Mouse (Mus musculus) CH12.LX (cell line): ENCODE results near the gene Gtf3c5.

Source experiments
- CTCF ChIP-seq, 2 experiments: IDR thresholded peaks in 1 of 2; conservative IDR thresholded peaks in 1 of 2; 2 replicates each; pipeline ENCODE4 v1.5.1; 2011 to 2012; ENCODE audit warnings: low read depth in 2 of 2, low read length in 2 of 2, improper control_type of control experiment in 1 of 2, inconsistent platforms in 1 of 2, mild to moderate bottlenecking in 1 of 2, moderate library complexity in 1 of 2
- ELF1 ChIP-seq: IDR thresholded peaks from 2 replicates; pipeline ENCODE4 v1.6.1; 2014; ENCODE audit warnings: low read depth, mild to moderate bottlenecking, inconsistent platforms, low read length, improper control_type of control experiment

GRCm38 (mm10) chr2:28619369-28619768 is 35.8 kb upstream of the Gtf3c5 start:
- TF ChIP-seq CTCF (conservative IDR thresholded peaks at IDR 0.05 in 1 of 2, IDR thresholded peaks at IDR 0.05 in 1 of 2; ENCODE audit: low read depth in 2 of 2, low read length in 2 of 2) (no peak), ELF1 (no peak)
